Mouse (Mus musculus): ENCODE measurements around the gene St13.

- TF ChIP-seq POLR2A (IDR thresholded peaks at IDR 0.05; ENCODE audit: insufficient read length, low read depth) (no peak), USF1 (IDR thresholded peaks at IDR 0.05; ENCODE audit: low read depth) (no peak), E2F4 (IDR thresholded peaks at IDR 0.05; ENCODE audit: insufficient read depth) (no peak), MAX (IDR thresholded peaks at IDR 0.05; ENCODE audit: low read depth) (no peak), TCF12 (IDR thresholded peaks at IDR 0.05; ENCODE audit: insufficient read depth, poor library complexity, severe bottlenecking) (no peak), MYOD1 (IDR thresholded peaks at IDR 0.05; ENCODE audit: control insufficient read depth in 1 of 3, insufficient read length in 2 of 3, low read depth in 2 of 3) (no peak)
Observed at GRCm38 (mm10) chr15:81350401-81350800, 49.5 kb downstream of the St13 start.
